Mouse (Mus musculus) B cell, adult 62 days (primary cell): ENCODE measurements around the gene Gm9747. TPM values are rescaled to one million over a fixed set of nuclear protein-coding genes. Genes with fewer than 3 reads are reported as not detected.

ENCODE experiments used
- total RNA-seq: library from RNA; stranded (reverse); gene quantifications from 4 replicates; pipeline ENCODE4 v1.2.4, GENCODE M21; 2023

Gene Gm9747
- total RNA-seq, result not detected in 4 replicates

DNA sequence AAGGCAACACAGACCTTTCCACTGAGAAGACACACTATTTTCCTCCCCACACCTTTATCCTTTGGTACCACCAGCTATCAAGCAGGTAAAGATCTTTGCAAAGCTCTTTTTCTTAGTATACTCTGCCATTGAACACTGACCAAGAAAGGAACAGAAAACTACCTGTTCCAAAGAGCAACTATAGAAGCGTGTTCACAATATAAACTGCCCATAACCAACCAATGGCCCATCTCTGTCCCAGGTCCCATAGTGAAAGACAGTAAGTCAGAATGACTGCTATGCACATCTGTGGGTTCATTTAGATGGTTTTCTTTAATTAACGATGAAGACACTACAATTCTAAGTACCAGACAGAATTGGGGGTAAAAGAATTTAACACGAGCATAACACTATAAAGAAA, at the start of gene Gm9747:
TSS of gene Gm9747 (plus strand) at position 301 of the 400 bp plus-strand sequence.

Other genes with a start within 250 kb of the Gm9747 start
- 0.24 to 0.32 TPM (median 0.29 TPM) in 4 replicates for gene Irs1, start 58.3 kb downstream of the Gm9747 start, total RNA-seq
- 17.1 to 20.0 TPM (median 18.2 TPM) in 4 replicates for gene Rhbdd1, start 83.3 kb downstream of the Gm9747 start, total RNA-seq